Mouse (Mus musculus) embryonic facial prominence, embryonic 15.5 days (tissue): ENCODE data around the gene Slc2a1. TPM values are rescaled to one million over a fixed set of nuclear protein-coding genes. Genes with fewer than 3 reads are reported as not detected.

Experiments used
- ATAC-seq: fragments of 200-750 bp; cut with Nextera tagmentation; 2 replicates; pipeline ENCODE4 v1.8.0; 2017; ENCODE audit warnings: low read depth, moderate TSS enrichment; ENCODE audit not compliant: insufficient number of reproducible peaks, low FRiP score, low TSS enrichment
- H3K27ac ChIP-seq: fragments of 300-500 bp; sonication (generic); replicated peaks from 2 replicates; pipeline ENCODE4 v1.5.1; 2015; ENCODE audit warnings: mild to moderate bottlenecking, inconsistent platforms
- H3K27me3 ChIP-seq: fragments of 300-500 bp; sonication (generic); 2 replicates; pipeline ENCODE4 v1.6.1; 2015; ENCODE audit warnings: inconsistent platforms
- H3K36me3 ChIP-seq: fragments of 300-500 bp; sonication (generic); 2 replicates; pipeline ENCODE4 v1.6.1; 2015; ENCODE audit warnings: mild to moderate bottlenecking, inconsistent platforms
- H3K4me1 ChIP-seq: fragments of 300-500 bp; sonication (generic); 2 replicates; pipeline ENCODE4 v1.6.1; 2015; ENCODE audit warnings: inconsistent platforms
- H3K4me2 ChIP-seq: fragments of 300-500 bp; sonication (generic); replicated peaks from 2 replicates; pipeline ENCODE4 v1.6.1; 2015; ENCODE audit warnings: mild to moderate bottlenecking, inconsistent platforms
- H3K4me3 ChIP-seq: fragments of 300-500 bp; sonication (generic); replicated peaks from 2 replicates; pipeline ENCODE4 v1.5.1; 2015; ENCODE audit warnings: mild to moderate bottlenecking, inconsistent platforms
- H3K9ac ChIP-seq: fragments of 300-500 bp; sonication (generic); 2 replicates; pipeline ENCODE4 v1.6.1; 2015; ENCODE audit warnings: inconsistent platforms
- H3K9me3 ChIP-seq: fragments of 300-500 bp; sonication (generic); replicated peaks from 2 replicates; pipeline ENCODE4 v1.6.1; 2016; ENCODE audit warnings: inconsistent platforms
- WGBS: fragments of 180-500 bp; shearing (Covaris S2); methylation state at CpG from one replicate; pipeline ENCODE4 v1.1.7; 2015; 5-methylcytosine and 5-hydroxymethylcytosine counted together
- microRNA counts: library from miRNA; unstranded; fragments of <30 nt; microRNA quantifications from one replicate; lab custom pipeline; 2016
- microRNA-seq: library from miRNA; unstranded; fragments of <30 nt; microRNA quantifications from one replicate; pipeline ENCODE4, GENCODE M21; 2016; ENCODE audit warnings: borderline number of aligned reads
- polyA plus RNA-seq: library from polyadenylated mRNA; unstranded; fragments of >200 nt; fragmentation: Nextera tagmentation; extraction: Ambion mirVana; gene quantifications from 2 replicates; pipeline ENCODE4 v1.2.1, GENCODE M21; 2015

Gene Slc2a1
- polyA plus RNA-seq, 1 experiment from 2014 or later: 160 TPM

GRCm38 (mm10) chr4:119178331-119178730 is 69.8 kb downstream of the Slc2a1 start:
- no peak for ATAC-seq
- no peak overlapping the region for H3K4me2 ChIP-seq

GRCm38 (mm10) chr4:119180133-119180707 is 71.7 kb downstream of the Slc2a1 start:
- ATAC-seq: no peak

More at GRCm38 (mm10) chr4:119178331-119178730, 69.8 kb downstream of the Slc2a1 start:
- Histone ChIP-seq H3K4me3 (no peak overlapping the region), H3K4me1 (0 out of 2 replicates have a peak, but pooled peaks cover under 1% of the 10 kb centered on the region), H3K9me3 (no peaks in the 10 kb centered on the region), H3K9ac (no peak overlapping the region), H3K36me3 (no peaks in the 10 kb centered on the region), H3K27me3 (no peaks in the 10 kb centered on the region), H3K27ac (no peak overlapping the region)
- WGBS: 67% methylated on average over 18 of the region's 18 CpGs

GRCm38 (mm10) chr4:119181456-119181855 is 72.9 kb downstream of the Slc2a1 start:
- H3K4me1 ChIP-seq: no peaks in the 10 kb centered on the region
- ATAC-seq: no peak

More at GRCm38 (mm10) chr4:119180133-119180707, 71.7 kb downstream of the Slc2a1 start:
- Histone ChIP-seq H3K27ac (no peak overlapping the region), H3K27me3 (no peaks in the 10 kb centered on the region), H3K9me3 (no peaks in the 10 kb centered on the region), H3K4me3 (no peak overlapping the region), H3K36me3 (no peaks in the 10 kb centered on the region), H3K4me2 (no peak overlapping the region), H3K4me1 (no peaks in the 10 kb centered on the region), H3K9ac (no peak overlapping the region)
- WGBS: 51% methylated on average over 4 of the region's 4 CpGs

GRCm38 (mm10) chr4:119183525-119183924 is 75.0 kb downstream of the Slc2a1 start:
- 54% methylated on average over 1 of the region's 1 CpGs for WGBS

More at GRCm38 (mm10) chr4:119181456-119181855, 72.9 kb downstream of the Slc2a1 start:
- H3K27me3 ChIP-seq: no peaks in the 10 kb centered on the region
- H3K4me2 ChIP-seq: no peak overlapping the region
- 74% methylated on average over 9 of the region's 9 CpGs for whole genome bisulfite sequencing
- H3K27ac ChIP-seq: no peak overlapping the region
- no peak overlapping the region for H3K9ac ChIP-seq
- H3K4me3 ChIP-seq: no peak overlapping the region
- H3K36me3 ChIP-seq: no peaks in the 10 kb centered on the region
- no peaks in the 10 kb centered on the region for H3K9me3 ChIP-seq

GRCm38 (mm10) chr4:119185771-119186170 is 77.3 kb downstream of the Slc2a1 start:
- H3K4me2 ChIP-seq: no peak overlapping the region
- H3K27ac ChIP-seq: no peak overlapping the region
- no peak overlapping the region for H3K4me3 ChIP-seq
- 75% methylated on average over 4 of the region's 4 CpGs for WGBS
- H3K27me3 ChIP-seq: 0 out of 2 replicates have a peak, but pooled peaks cover 3% of the 10 kb centered on the region
- no peak overlapping the region for H3K9ac ChIP-seq
- H3K9me3 ChIP-seq: no peaks in the 10 kb centered on the region
- H3K4me1 ChIP-seq: no peaks in the 10 kb centered on the region
- no peak for ATAC-seq
- no peaks in the 10 kb centered on the region for H3K36me3 ChIP-seq

More at GRCm38 (mm10) chr4:119183525-119183924, 75.0 kb downstream of the Slc2a1 start:
- H3K36me3 ChIP-seq: no peaks in the 10 kb centered on the region
- no peak overlapping the region for H3K4me2 ChIP-seq
- no peak overlapping the region for H3K4me3 ChIP-seq
- H3K4me1 ChIP-seq: no peaks in the 10 kb centered on the region
- ATAC-seq: no peak
- H3K9me3 ChIP-seq: no peaks in the 10 kb centered on the region
- no peak overlapping the region for H3K9ac ChIP-seq
- 0 out of 2 replicates have a peak, but pooled peaks cover 3% of the 10 kb centered on the region for H3K27me3 ChIP-seq
- no peak overlapping the region for H3K27ac ChIP-seq

MicroRNAs within 50 kb of the gene (microRNA counts, 519-probe panel; counts per million panel counts)
- microRNA mmu-miR-1957 (lab: Ali Mortazavi, UCI): 1,396 counts per million, percentile 9 among the panel's probes with 10 or more counts

Small RNAs within 50 kb of the gene (microRNA-seq; reads per million reads assigned to microRNA genes)
- not detected for gene Mir1957a

Other genes starting within 250 kb of the Slc2a1 start
- gene Olfr1331, start 244.1 kb upstream of the Slc2a1 start, polyA plus RNA-seq: not detected in 2 replicates
- gene Olfr1330, start 220.1 kb upstream of the Slc2a1 start, polyA plus RNA-seq: 0.36 TPM in 1 of 2 replicates, not detected in the other
- 0.18 TPM in 1 of 2 replicates, not detected in the other for gene Olfr1329, start 191.2 kb upstream of the Slc2a1 start, polyA plus RNA-seq
- 0.07 TPM in 1 of 2 replicates, not detected in the other for gene Olfr1328, start 170.1 kb upstream of the Slc2a1 start, polyA plus RNA-seq
- gene Lao1, start 147.1 kb upstream of the Slc2a1 start, polyA plus RNA-seq: 0.16 TPM in 1 of 2 replicates, not detected in the other
- 8.1 and 8.3 TPM in 2 replicates for gene Zfp691, start 65.5 kb downstream of the Slc2a1 start, polyA plus RNA-seq
- gene Ermap, start 81.3 kb downstream of the Slc2a1 start, polyA plus RNA-seq: 1.5 and 1.7 TPM in 2 replicates
- gene Svbp, start 86.6 kb downstream of the Slc2a1 start, polyA plus RNA-seq: 213 and 230 TPM in 2 replicates
- gene Tmem269, start 109.5 kb downstream of the Slc2a1 start, polyA plus RNA-seq: 0.12 and 0.13 TPM in 2 replicates
- 32.0 and 35.5 TPM in 2 replicates for gene AU022252, start 124.0 kb downstream of the Slc2a1 start, polyA plus RNA-seq
- 80.0 and 82.7 TPM in 2 replicates for gene P3h1, start 124.2 kb downstream of the Slc2a1 start, polyA plus RNA-seq
- gene Cldn19, start 146.7 kb downstream of the Slc2a1 start, polyA plus RNA-seq: 0.05 and 0.20 TPM in 2 replicates
- 577 and 601 TPM in 2 replicates for gene Ybx1, start 185.9 kb downstream of the Slc2a1 start, polyA plus RNA-seq
- 76.8 and 84.3 TPM in 2 replicates for gene Ppih, start 211.8 kb downstream of the Slc2a1 start, polyA plus RNA-seq